Mouse (Mus musculus) myocyte (in vitro differentiated cells): ENCODE measurements at regions not wholly inside any gene's neighbourhood (a gene's known extent, or its start where the extent isn't known, plus 50 kb on each side); places are given as distances from the start of the nearest gene placed in this dataset.

ENCODE experiments used
- H3K27me3 ChIP-seq: one replicate; pipeline ENCODE4 v1.6.1; 2011; ENCODE audit not compliant: control insufficient read depth, insufficient read depth, insufficient read length
- H3K36me3 ChIP-seq: one replicate; pipeline ENCODE4 v1.6.1; 2011; ENCODE audit not compliant: control insufficient read depth, insufficient read depth
- H3K4me2 ChIP-seq: one replicate; pipeline ENCODE4 v1.6.1; 2011; ENCODE audit warnings: low read depth, control low read depth
- H3K4me3 ChIP-seq: one replicate; pipeline ENCODE4 v1.5.1; 2011; ENCODE audit warnings: mild to moderate bottlenecking, control low read depth, moderate library complexity
- H3K79me2 ChIP-seq: one replicate; pipeline ENCODE4 v1.6.1; 2011; ENCODE audit not compliant: control insufficient read depth, insufficient read depth
- H3ac ChIP-seq: one replicate; pipeline ENCODE4 v1.6.1; 2011; ENCODE audit not compliant: control insufficient read depth, insufficient read length
- CEBPB ChIP-seq: IDR thresholded peaks from 2 replicates; pipeline ENCODE4 v1.6.1; 2011; ENCODE audit warnings: mild to moderate bottlenecking, moderate library complexity; ENCODE audit not compliant: poor library complexity, insufficient read depth, severe bottlenecking
- E2F4 ChIP-seq: IDR thresholded peaks from one replicate; pipeline ENCODE4 v1.6.1; 2011; ENCODE audit warnings: mild to moderate bottlenecking, control low read depth, moderate library complexity; ENCODE audit not compliant: insufficient read depth
- MAX ChIP-seq: IDR thresholded peaks from one replicate; pipeline ENCODE4 v1.6.1; 2011; ENCODE audit warnings: low read depth, mild to moderate bottlenecking, control low read depth
- MYOD1 ChIP-seq, 3 experiments: IDR thresholded peaks; one replicate each; pipeline ENCODE4 v1.6.1; 2011; ENCODE audit warnings: control low read depth in 2 of 3, low read depth in 2 of 3, mild to moderate bottlenecking in 2 of 3, moderate library complexity in 1 of 3; ENCODE audit not compliant: insufficient read length in 2 of 3, control insufficient read depth in 1 of 3
- MYOG ChIP-seq, 3 experiments: IDR thresholded peaks; one replicate each; pipeline ENCODE4 v1.6.1; 2011; ENCODE audit warnings: control low read depth in 2 of 3, low read depth in 2 of 3, mild to moderate bottlenecking in 2 of 3; ENCODE audit not compliant: insufficient read length in 2 of 3, control insufficient read depth in 1 of 3, insufficient read depth in 1 of 3
- POLR2A ChIP-seq: IDR thresholded peaks from one replicate; pipeline ENCODE4 v1.6.1; 2011; ENCODE audit warnings: low read depth, mild to moderate bottlenecking, control low read depth, moderate library complexity; ENCODE audit not compliant: insufficient read length
- POLR2AphosphoS2 ChIP-seq: IDR thresholded peaks from one replicate; pipeline ENCODE4 v1.6.1; 2011; ENCODE audit warnings: low read depth, control low read depth; ENCODE audit not compliant: insufficient read length
- REST ChIP-seq: IDR thresholded peaks from one replicate; pipeline ENCODE4 v1.6.1; 2011; ENCODE audit warnings: mild to moderate bottlenecking, control low read depth, moderate library complexity; ENCODE audit not compliant: insufficient read depth, insufficient read length
- SRF ChIP-seq: IDR thresholded peaks from one replicate; pipeline ENCODE4 v1.6.1; 2011; ENCODE audit warnings: low read depth; ENCODE audit not compliant: control insufficient read depth, insufficient read length
- TCF12 ChIP-seq: IDR thresholded peaks from one replicate; pipeline ENCODE4 v1.6.1; 2011; ENCODE audit warnings: mild to moderate bottlenecking, control low read depth; ENCODE audit not compliant: poor library complexity, insufficient read depth, severe bottlenecking
- TCF3 ChIP-seq: IDR thresholded peaks from one replicate; pipeline ENCODE4 v1.6.1; 2011; ENCODE audit warnings: low read depth, control low read depth; ENCODE audit not compliant: insufficient read length
- USF1 ChIP-seq: IDR thresholded peaks from one replicate; pipeline ENCODE4 v1.6.1; 2011; ENCODE audit warnings: low read depth, mild to moderate bottlenecking, control low read depth, moderate library complexity

GRCm38 (mm10) chr14:61885241-61886015 is 278.2 kb downstream of the Kcnrg start:
- H3K27me3 ChIP-seq = no peaks in the 10 kb centered on the region
- H3K79me2 ChIP-seq = no peaks in the 10 kb centered on the region
- no peak overlapping the region for H3K4me2 ChIP-seq
- no peak overlapping the region for H3ac ChIP-seq
- no peaks in the 10 kb centered on the region for H3K36me3 ChIP-seq
- TF ChIP-seq TCF3 (no peak), POLR2A (no peak), MYOD1 (IDR thresholded peaks at IDR 0.05; ENCODE audit: control insufficient read depth in 1 of 3, insufficient read length in 2 of 3, low read depth in 2 of 3) (no peak), MYOG (IDR thresholded peaks at IDR 0.05; ENCODE audit: control insufficient read depth in 1 of 3, insufficient read depth in 1 of 3, insufficient read length in 2 of 3, low read depth in 2 of 3) (no peak), POLR2AphosphoS2 (no peak), REST (no peak), MAX (no peak)
- no peak overlapping the region for H3K4me3 ChIP-seq

- Histone ChIP-seq H3K27me3 (no peaks in the 10 kb centered on the region), H3K4me2 (no peak overlapping the region), H3K79me2 (no peaks in the 10 kb centered on the region), H3K4me3 (no peak overlapping the region), H3ac (no peak overlapping the region), H3K36me3 (no peaks in the 10 kb centered on the region)
- TF ChIP-seq MYOG (IDR thresholded peaks at IDR 0.05; ENCODE audit: control insufficient read depth in 1 of 3, insufficient read depth in 1 of 3, insufficient read length in 2 of 3, low read depth in 2 of 3) (no peak), MYOD1 (IDR thresholded peaks at IDR 0.05; ENCODE audit: control insufficient read depth in 1 of 3, insufficient read length in 2 of 3, low read depth in 2 of 3) (no peak), TCF3 (no peak), CEBPB (no peak), SRF (no peak)
Measured at GRCm38 (mm10) chr14:61889626-61890025, 282.4 kb downstream of the Kcnrg start.

- peak overlapping the region; percentile 24 for H3K4me2 ChIP-seq
- no peaks in the 10 kb centered on the region for H3K79me2 ChIP-seq
- no peaks in the 10 kb centered on the region for H3K27me3 ChIP-seq
- no peaks in the 10 kb centered on the region for H3K36me3 ChIP-seq
- no peak overlapping the region for H3K4me3 ChIP-seq
- no peak overlapping the region for H3ac ChIP-seq
- TF ChIP-seq MAX = no peak
- no peak for TF ChIP-seq TCF3
- TF ChIP-seq E2F4 = no peak
- no peak for TF ChIP-seq MYOD1 (IDR thresholded peaks at IDR 0.05; ENCODE audit: control insufficient read depth in 1 of 3, insufficient read length in 2 of 3, low read depth in 2 of 3)
- TF ChIP-seq TCF12 = no peak
- no peak for TF ChIP-seq MYOG (IDR thresholded peaks at IDR 0.05; ENCODE audit: control insufficient read depth in 1 of 3, insufficient read depth in 1 of 3, insufficient read length in 2 of 3, low read depth in 2 of 3)
- no peak for TF ChIP-seq POLR2AphosphoS2
- no peak for TF ChIP-seq USF1
- TF ChIP-seq POLR2A = no peak
- no peak for TF ChIP-seq SRF
- no peak for TF ChIP-seq CEBPB
Measured at GRCm38 (mm10) chr14:61893786-61894185, 286.5 kb downstream of the Kcnrg start.

GRCm38 (mm10) chr14:61896879-61897278 is 289.6 kb downstream of the Kcnrg start:
- no peak overlapping the region for H3K4me3 ChIP-seq
- no peak overlapping the region for H3K4me2 ChIP-seq
- no peaks in the 10 kb centered on the region for H3K79me2 ChIP-seq
- no peaks in the 10 kb centered on the region for H3K36me3 ChIP-seq
- TF ChIP-seq SRF (no peak), REST (no peak)
- no peak overlapping the region for H3ac ChIP-seq
- no peaks in the 10 kb centered on the region for H3K27me3 ChIP-seq

GRCm38 (mm10) chr14:61898664-61899063 is 291.4 kb downstream of the Kcnrg start:
- Histone ChIP-seq H3K4me3 (no peak overlapping the region), H3K36me3 (no peaks in the 10 kb centered on the region), H3ac (no peak overlapping the region), H3K27me3 (no peaks in the 10 kb centered on the region), H3K4me2 (no peak overlapping the region), H3K79me2 (no peaks in the 10 kb centered on the region)
- TF ChIP-seq CEBPB (no peak), TCF3 (no peak), MAX (no peak), POLR2AphosphoS2 (no peak), E2F4 (no peak), MYOD1 (IDR thresholded peaks at IDR 0.05; ENCODE audit: control insufficient read depth in 1 of 3, insufficient read length in 2 of 3, low read depth in 2 of 3) (no peak), REST (no peak), USF1 (no peak), TCF12 (no peak), POLR2A (no peak), SRF (no peak), MYOG (IDR thresholded peaks at IDR 0.05; ENCODE audit: control insufficient read depth in 1 of 3, insufficient read depth in 1 of 3, insufficient read length in 2 of 3, low read depth in 2 of 3) (no peak)
